Mouse (Mus musculus): ENCODE results near the gene L2hgdh.

DNA sequence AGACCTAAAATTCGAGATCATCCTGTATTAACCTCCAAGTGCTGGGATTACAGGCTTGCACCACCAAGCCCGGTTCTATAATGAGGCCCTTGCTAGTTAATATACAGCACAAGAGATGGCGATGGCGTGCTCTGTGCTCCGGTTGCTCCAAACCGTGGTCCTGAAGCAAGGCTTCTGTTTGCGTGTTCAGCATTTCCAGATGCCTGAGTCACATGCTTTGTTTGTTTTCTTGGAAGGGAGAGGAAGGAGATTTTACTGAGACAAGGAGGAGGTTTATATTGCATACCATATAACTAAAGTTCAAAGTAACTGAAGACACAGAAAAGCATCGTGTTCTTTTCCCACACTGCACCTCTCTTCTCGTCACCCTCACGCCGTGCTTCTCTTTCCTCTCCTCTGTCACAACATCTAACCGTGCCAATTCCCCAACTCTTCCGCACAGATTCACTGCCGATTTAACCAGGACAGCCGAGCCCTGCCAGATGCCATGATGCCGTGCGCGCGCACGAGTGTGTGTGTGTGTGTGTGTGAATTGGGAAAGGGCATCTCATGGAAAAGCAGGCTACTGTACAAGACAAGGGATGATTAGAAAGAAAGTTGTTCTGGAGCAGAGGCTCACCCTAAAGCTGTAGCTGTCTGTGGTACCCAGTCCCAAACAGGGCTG lies 36.2 kb upstream of the L2hgdh start:
- no peak for TF ChIP-seq POLR2A (IDR thresholded peaks at IDR 0.05; ENCODE audit: low read depth, low read length)
- TF ChIP-seq CTCF (conservative IDR thresholded peaks at IDR 0.05; ENCODE audit: insufficient read depth, insufficient read length, low read depth, low read length) = no peak
